Mouse (Mus musculus) forelimb bud, embryonic 11.5 days (tissue): Measurements from ENCODE around the gene Frmd4a.

Experiments used
- DNase-seq: peaks from one replicate; pipeline ENCODE4 v3.0.0-alpha.2; 2012; ENCODE audit warnings: low read depth, low spot score

The Frmd4a gene

GRCm38 (mm10) chr2:4137493-4137892 is 120.0 kb downstream of the Frmd4a start:
- no peak for DNase-seq

GRCm38 (mm10) chr2:4142221-4142950 is 124.9 kb downstream of the Frmd4a start:
- no peak for DNase-seq

- no peak for DNase-seq
These were observed 126.9 kb downstream of the Frmd4a start for GRCm38 (mm10) chr2:4144424-4144823.

- no peak for DNase-seq
These were observed 135.1 kb downstream of the Frmd4a start for GRCm38 (mm10) chr2:4152521-4153040.

GRCm38 (mm10) chr2:4153131-4153631 is 135.7 kb downstream of the Frmd4a start:
- DNase-seq = peak; percentile 25

- no peak for DNase-seq
These were observed 136.6 kb downstream of the Frmd4a start for GRCm38 (mm10) chr2:4154036-4154653.

- no peak for DNase-seq
These were observed 137.1 kb downstream of the Frmd4a start for GRCm38 (mm10) chr2:4154654-4155047.

- no peak for DNase-seq
These were observed 137.9 kb downstream of the Frmd4a start for GRCm38 (mm10) chr2:4155406-4155805.

GRCm38 (mm10) chr2:4156511-4156910 is 139.0 kb downstream of the Frmd4a start:
- no peak for DNase-seq

- DNase-seq = no peak
These were observed 139.9 kb downstream of the Frmd4a start for GRCm38 (mm10) chr2:4157396-4157795.

- no peak for DNase-seq
These were observed 142.2 kb downstream of the Frmd4a start for GRCm38 (mm10) chr2:4159574-4160203.

GRCm38 (mm10) chr2:4166191-4166590 is 148.7 kb downstream of the Frmd4a start:
- no peak for DNase-seq

- no peak for DNase-seq
These were observed 149.6 kb downstream of the Frmd4a start for GRCm38 (mm10) chr2:4167131-4167530.

GRCm38 (mm10) chr2:4169726-4170125 is 152.2 kb downstream of the Frmd4a start:
- no peak for DNase-seq

- no peak for DNase-seq
These were observed 152.7 kb downstream of the Frmd4a start for GRCm38 (mm10) chr2:4170189-4170588.

GRCm38 (mm10) chr2:4184991-4185390 is 167.5 kb downstream of the Frmd4a start:
- no peak for DNase-seq

- no peak for DNase-seq
These were observed 170.0 kb downstream of the Frmd4a start for GRCm38 (mm10) chr2:4187521-4187920.

GRCm38 (mm10) chr2:4188303-4188702 is 170.8 kb downstream of the Frmd4a start:
- no peak for DNase-seq

- no peak for DNase-seq
These were observed 172.8 kb downstream of the Frmd4a start for GRCm38 (mm10) chr2:4190345-4190744.

GRCm38 (mm10) chr2:4190995-4191394 is 173.5 kb downstream of the Frmd4a start:
- DNase-seq = no peak

GRCm38 (mm10) chr2:4193206-4193605 is 175.7 kb downstream of the Frmd4a start:
- no peak for DNase-seq

GRCm38 (mm10) chr2:4194324-4195014 is 177.0 kb downstream of the Frmd4a start:
- no peak for DNase-seq
